Mouse (Mus musculus) thymus, postnatal 14 days (tissue): ENCODE results near the gene R3hdm2.
A peak's percentile ranks its signal among the peaks of the same experiment; 100 is the strongest.

Source experiments
- DNase-seq: peaks from one replicate; pipeline ENCODE4 v3.0.0; 2021

R3hdm2 gene

GRCm38 (mm10) chr10:127519041-127519701 is 139.0 kb downstream of the R3hdm2 start:
- no peak for DNase-seq

- DNase-seq: peak; percentile 14
Observed at GRCm38 (mm10) chr10:127519903-127520713, 140.0 kb downstream of the R3hdm2 start.

- DNase-seq: no peak
Observed at GRCm38 (mm10) chr10:127520714-127521357, 140.7 kb downstream of the R3hdm2 start.

- no peak for DNase-seq
Observed at GRCm38 (mm10) chr10:127521611-127522080, 141.5 kb downstream of the R3hdm2 start.

GRCm38 (mm10) chr10:127522088-127522581 is 142.0 kb downstream of the R3hdm2 start, which contains the start of gene Shmt2:
Shmt2 (minus strand) TSS chr10:127522444.
- DNase-seq: peak; percentile 88

GRCm38 (mm10) chr10:127524646-127525255 is 144.6 kb downstream of the R3hdm2 start:
- DNase-seq: peak; percentile 23

- DNase-seq: peak; percentile 74
Observed at GRCm38 (mm10) chr10:127526048-127526447, 145.9 kb downstream of the R3hdm2 start.

GRCm38 (mm10) chr10:127526681-127527080 is 146.6 kb downstream of the R3hdm2 start:
- peak; percentile 42 for DNase-seq

- no peak for DNase-seq
Observed at GRCm38 (mm10) chr10:127527481-127527880, 147.4 kb downstream of the R3hdm2 start.

- DNase-seq: no peak
Observed at GRCm38 (mm10) chr10:127530945-127531344, 150.8 kb downstream of the R3hdm2 start.

GRCm38 (mm10) chr10:127531548-127531947 is 151.4 kb downstream of the R3hdm2 start:
- DNase-seq: no peak

- peak; percentile 48 for DNase-seq
Observed at GRCm38 (mm10) chr10:127534036-127534928, 154.2 kb downstream of the R3hdm2 start, which contains the start of gene Nxph4. Nxph4 (minus strand) TSS chr10:127534559.

- no peak for DNase-seq
Observed at GRCm38 (mm10) chr10:127534929-127535384, 154.8 kb downstream of the R3hdm2 start.

- peak; percentile 63 for DNase-seq
Observed at GRCm38 (mm10) chr10:127536586-127537314, 156.6 kb downstream of the R3hdm2 start.

- peak; percentile 72 for DNase-seq
Observed at GRCm38 (mm10) chr10:127537854-127538583, 157.9 kb downstream of the R3hdm2 start.

- DNase-seq: no peak
Observed at GRCm38 (mm10) chr10:127541510-127541909, 161.4 kb downstream of the R3hdm2 start.

GRCm38 (mm10) chr10:127542084-127542483 is 162.0 kb downstream of the R3hdm2 start:
- no peak for DNase-seq

- no peak for DNase-seq
Observed at GRCm38 (mm10) chr10:127542720-127543119, 162.6 kb downstream of the R3hdm2 start.

- no peak for DNase-seq
Observed at GRCm38 (mm10) chr10:127543916-127544315, 163.8 kb downstream of the R3hdm2 start.

- DNase-seq: no peak
Observed at GRCm38 (mm10) chr10:127544375-127544774, 164.2 kb downstream of the R3hdm2 start.
